Mouse (Mus musculus): ENCODE measurements around the gene Dnajc13.

DNA sequence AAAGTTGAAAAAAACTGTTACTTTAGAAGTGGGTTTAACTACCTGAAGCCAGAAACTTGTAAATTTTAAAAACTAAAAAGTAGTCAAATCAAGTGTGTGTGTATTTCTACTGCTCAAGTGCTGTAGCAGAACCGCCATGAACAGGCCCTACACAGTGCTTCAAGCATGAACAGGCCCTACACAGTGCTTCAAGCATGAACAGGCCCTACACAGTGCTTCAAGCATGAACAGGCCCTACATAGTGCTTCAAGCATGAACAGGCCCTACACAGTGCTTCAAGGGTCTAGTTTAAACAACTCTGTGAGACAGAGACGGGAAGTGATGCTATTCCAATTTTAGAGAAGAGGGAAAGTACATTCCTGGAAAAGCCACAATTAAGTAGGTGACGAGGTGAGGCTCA is 51.3 kb downstream of the Dnajc13 start:
- TF ChIP-seq POLR2A (IDR thresholded peaks at IDR 0.05; ENCODE audit: low read depth, low read length) (no peak), CTCF (IDR thresholded peaks at IDR 0.05; ENCODE audit: borderline replicate concordance, insufficient read depth, low read length) (no peak)
